Mouse (Mus musculus) olfactory bulb, adult 2 months (tissue): ENCODE data around the gene Dnajc16.

Experiments used
- CTCF ChIP-seq: fragments of 200-500 bp; IDR thresholded peaks from 2 replicates; pipeline ENCODE4 v1.5.1; 2012; ENCODE audit warnings: low read depth, mild to moderate bottlenecking, low read length, moderate library complexity; ENCODE audit not compliant: insufficient read depth
- POLR2A ChIP-seq: fragments of 200-500 bp; IDR thresholded peaks from 2 replicates; pipeline ENCODE4 v1.6.1; 2012; ENCODE audit warnings: mild to moderate bottlenecking, low read depth, low read length, moderate library complexity; ENCODE audit not compliant: insufficient read depth

DNA sequence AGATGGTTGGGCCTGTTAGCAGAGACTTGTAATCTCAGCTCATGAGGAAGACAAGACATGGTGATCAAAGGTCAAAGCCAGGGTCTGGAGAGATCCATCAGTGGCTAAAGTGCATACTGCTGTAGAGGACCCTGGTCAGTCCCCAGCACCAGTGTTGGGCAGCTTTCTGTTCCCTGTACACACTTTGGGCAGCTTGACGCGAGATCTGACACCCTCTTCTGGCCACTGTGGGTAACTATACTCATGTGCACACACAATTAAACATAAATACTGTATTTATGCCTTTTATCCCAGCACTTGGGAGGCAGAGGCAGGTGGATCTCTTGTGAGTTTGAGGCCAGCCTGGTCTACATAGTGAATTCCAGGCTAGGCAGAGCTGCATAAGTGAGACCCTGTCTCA lies 20.2 kb upstream of the Dnajc16 start:
- TF ChIP-seq POLR2A = no peak
- no peak for TF ChIP-seq CTCF
